Mouse (Mus musculus): Measurements from ENCODE around the gene Nap1l1.

DNA sequence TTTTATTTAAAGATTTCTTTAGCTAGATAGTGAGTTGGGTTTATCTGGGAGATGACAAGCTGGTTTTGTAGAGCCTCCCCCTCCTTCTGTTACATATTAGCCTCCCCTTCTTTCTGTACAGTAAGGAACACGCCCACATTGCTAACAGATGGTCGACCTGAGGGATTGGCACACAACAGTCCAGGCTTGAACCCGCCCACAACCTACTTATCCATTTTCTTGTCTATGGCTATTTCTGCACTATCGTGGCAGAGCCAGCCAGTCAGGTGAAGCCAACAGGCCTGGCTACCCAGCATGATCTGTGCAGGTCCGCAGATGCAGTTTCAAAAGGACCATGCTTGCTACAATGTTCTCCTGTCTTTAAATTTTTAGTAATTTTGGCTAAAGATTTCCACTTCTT is 54.0 kb downstream of the Nap1l1 start:
- no peak for TF ChIP-seq GATA1 (IDR thresholded peaks at IDR 0.05; ENCODE audit: low read length)
- no peak for TF ChIP-seq TAL1 (IDR thresholded peaks at IDR 0.05; ENCODE audit: low read length)
